Mouse (Mus musculus): ENCODE measurements at regions not wholly inside any gene's neighbourhood (a gene's known extent, or its start where the extent isn't known, plus 50 kb on each side); places are given as distances from the start of the nearest gene placed in this dataset.

DNA sequence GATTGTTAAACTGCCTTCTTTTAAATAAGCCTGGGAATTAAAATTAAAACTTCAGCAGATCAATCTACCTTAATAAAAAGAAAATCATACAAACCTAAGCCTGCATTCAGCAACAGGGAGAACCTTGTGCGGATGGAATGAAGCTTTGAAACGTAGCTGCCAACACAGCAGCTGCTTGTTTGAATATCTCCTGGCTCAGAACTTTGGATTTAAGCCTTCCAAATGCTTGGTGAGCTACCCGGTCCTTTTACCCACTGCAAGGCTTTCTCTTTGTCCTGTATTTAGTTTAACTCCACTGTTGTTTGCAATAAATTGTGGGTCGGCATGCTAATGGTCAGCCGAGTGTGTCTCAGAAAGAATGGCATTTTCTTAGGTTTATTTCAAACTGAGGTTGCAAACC lies 169.7 kb upstream of the Veph1 start:
- Histone ChIP-seq H3K9me3 (replicated peaks) (no peaks in the 10 kb centered on the region), H3K4me1 (no peaks in the 10 kb centered on the region), H3K36me3 (no peaks in the 10 kb centered on the region), H3K4me3 (no peak overlapping the region), H3K27me3 (ENCODE audit: low read depth, poor library complexity, severe bottlenecking) (no peaks in the 10 kb centered on the region), H3K27ac (replicated peaks) (no peak overlapping the region)
- 88% methylated on average over 5 of the region's 5 CpGs for WGBS
- DNase-seq (ENCODE audit: low spot score): no peak

DNA sequence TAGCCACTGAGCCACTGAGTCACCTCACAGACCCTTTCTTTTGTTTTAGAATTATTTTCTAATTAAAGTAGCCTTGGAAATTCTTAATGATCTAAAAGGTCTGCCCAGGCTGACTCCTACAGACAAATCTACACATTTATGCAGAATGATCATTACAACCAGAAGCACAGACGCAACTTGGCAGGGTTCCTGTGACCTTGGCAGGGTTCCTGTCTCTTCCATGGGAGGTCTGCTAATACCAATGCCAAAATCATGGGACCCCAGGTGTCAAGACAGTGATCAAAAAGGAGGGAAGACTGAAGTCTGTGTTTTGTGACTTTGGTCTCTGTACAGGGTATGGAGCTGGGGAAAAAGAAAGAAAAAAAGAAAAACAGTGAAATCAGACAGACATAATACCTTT lies 168.7 kb upstream of the Veph1 start:
- no peaks in the 10 kb centered on the region for H3K4me1 ChIP-seq
- DNase-seq (ENCODE audit: low spot score): no peak
- no peaks in the 10 kb centered on the region for H3K9me3 ChIP-seq (replicated peaks)
- H3K36me3 ChIP-seq: no peaks in the 10 kb centered on the region
- no peak overlapping the region for H3K27ac ChIP-seq (replicated peaks)
- H3K27me3 ChIP-seq (ENCODE audit: low read depth, poor library complexity, severe bottlenecking): no peaks in the 10 kb centered on the region
- H3K4me3 ChIP-seq: no peak overlapping the region
- 93% methylated on average over 1 of the region's 1 CpGs for WGBS

- 95% methylated on average over 1 of the region's 1 CpGs for WGBS
- Histone ChIP-seq H3K27ac (replicated peaks) (no peak overlapping the region), H3K27me3 (ENCODE audit: low read depth, poor library complexity, severe bottlenecking) (no peaks in the 10 kb centered on the region), H3K4me1 (no peaks in the 10 kb centered on the region), H3K4me3 (no peak overlapping the region), H3K9me3 (replicated peaks) (no peaks in the 10 kb centered on the region), H3K36me3 (no peaks in the 10 kb centered on the region)
- no peak for DNase-seq (ENCODE audit: low spot score)
These were observed 165.7 kb upstream of the Veph1 start for GRCm38 (mm10) chr3:66462341-66462740.

GRCm38 (mm10) chr3:66446274-66447159 lies 149.9 kb upstream of the Veph1 start:
- no peaks in the 10 kb centered on the region for H3K36me3 ChIP-seq
- no peak for DNase-seq (ENCODE audit: low spot score)
- H3K4me1 ChIP-seq: no peaks in the 10 kb centered on the region
- H3K4me3 ChIP-seq: no peak overlapping the region
- H3K9me3 ChIP-seq (replicated peaks): no peaks in the 10 kb centered on the region
- no peak overlapping the region for H3K27ac ChIP-seq (replicated peaks)
- 85% methylated on average over 10 of the region's 10 CpGs for WGBS
- no peaks in the 10 kb centered on the region for H3K27me3 ChIP-seq (ENCODE audit: low read depth, poor library complexity, severe bottlenecking)

DNA sequence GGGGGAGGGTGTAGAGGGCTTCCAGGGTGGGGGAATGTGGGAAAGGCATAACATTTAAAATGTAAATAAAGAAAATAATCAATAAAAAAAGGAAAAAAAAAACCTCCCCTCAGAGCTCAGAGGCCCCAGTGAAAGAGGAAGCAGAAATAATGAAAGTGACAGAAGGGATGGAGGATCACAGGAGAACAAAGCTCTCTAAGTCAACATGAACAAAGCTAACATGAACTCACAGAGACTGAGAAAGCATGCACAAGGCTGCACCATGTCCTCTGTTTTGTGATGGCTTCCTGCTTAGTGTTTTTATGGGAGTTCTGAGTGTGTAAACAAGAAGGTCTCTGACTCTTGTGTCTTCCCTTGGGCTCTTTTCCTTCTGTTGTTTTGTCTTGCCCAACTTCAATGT lies 136.6 kb upstream of the Veph1 start:
- H3K27me3 ChIP-seq (ENCODE audit: low read depth, poor library complexity, severe bottlenecking): no peaks in the 10 kb centered on the region
- no peak overlapping the region for H3K27ac ChIP-seq (replicated peaks)
- H3K4me3 ChIP-seq: no peak overlapping the region
- no peak for DNase-seq (ENCODE audit: low spot score)
- H3K36me3 ChIP-seq: no peaks in the 10 kb centered on the region
- H3K4me1 ChIP-seq: no peaks in the 10 kb centered on the region
- H3K9me3 ChIP-seq (replicated peaks): no peaks in the 10 kb centered on the region

- H3K27ac ChIP-seq (replicated peaks): no peak overlapping the region
- H3K27me3 ChIP-seq (ENCODE audit: low read depth, poor library complexity, severe bottlenecking): no peaks in the 10 kb centered on the region
- WGBS: 90% methylated on average over 3 of the region's 3 CpGs
- no peaks in the 10 kb centered on the region for H3K4me1 ChIP-seq
- no peak for DNase-seq (ENCODE audit: low spot score)
- no peaks in the 10 kb centered on the region for H3K9me3 ChIP-seq (replicated peaks)
- no peaks in the 10 kb centered on the region for H3K36me3 ChIP-seq
- no peak overlapping the region for H3K4me3 ChIP-seq
These were observed 133.6 kb upstream of the Veph1 start for GRCm38 (mm10) chr3:66430187-66430586.

DNA sequence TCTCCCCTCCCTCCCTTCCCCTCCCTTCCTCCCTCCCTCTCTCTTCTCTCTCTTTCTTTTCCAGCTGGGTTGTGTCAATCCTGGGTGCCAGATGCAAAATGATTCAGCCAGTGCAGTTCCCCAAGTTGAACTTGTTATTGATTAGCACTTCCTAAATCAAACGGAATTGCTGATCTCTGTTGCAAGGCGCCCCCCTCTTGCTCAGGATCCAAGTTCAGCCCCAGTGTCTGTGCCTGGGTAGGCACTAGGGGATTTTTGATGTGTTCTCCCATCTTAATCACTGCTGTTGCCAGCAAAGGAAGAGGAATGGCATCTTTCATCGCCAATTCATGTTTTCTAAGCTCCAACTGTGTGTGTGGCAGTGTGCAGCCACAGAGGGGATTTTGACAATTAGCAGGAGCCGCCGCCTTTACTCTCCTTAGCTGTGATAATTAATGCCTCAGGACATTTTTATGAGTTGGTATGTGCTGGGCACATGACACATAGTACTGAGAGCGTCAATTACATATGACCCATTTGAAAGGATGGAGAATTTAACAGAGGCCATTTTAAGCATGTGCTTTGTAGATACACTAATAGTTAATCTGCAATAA lies 125.9 kb upstream of the Veph1 start:
- DNase-seq (ENCODE audit: low spot score): no peak
- 70% methylated on average over 6 of the region's 6 CpGs for WGBS

GRCm38 (mm10) chr3:66410706-66411277 lies 114.2 kb upstream of the Veph1 start:
- peaks cover 10% of the 10 kb centered on the region for H3K4me1 ChIP-seq
- peak; percentile 30 for DNase-seq (ENCODE audit: low spot score)
- H3K4me3 ChIP-seq: peak overlapping the region; percentile 30
- 37% methylated on average over 11 of the region's 11 CpGs for WGBS
- no peaks in the 10 kb centered on the region for H3K27me3 ChIP-seq (ENCODE audit: low read depth, poor library complexity, severe bottlenecking)
- H3K27ac ChIP-seq (replicated peaks): peak overlapping the region; percentile 60
- H3K9me3 ChIP-seq (replicated peaks): no peaks in the 10 kb centered on the region
- no peaks in the 10 kb centered on the region for H3K36me3 ChIP-seq

More for the DNA sequence above, 125.9 kb upstream of the Veph1 start:
- Histone ChIP-seq H3K9me3 (replicated peaks) (no peaks in the 10 kb centered on the region), H3K27me3 (ENCODE audit: low read depth, poor library complexity, severe bottlenecking) (no peaks in the 10 kb centered on the region), H3K4me1 (peaks cover 8% of the 10 kb centered on the region; the same call in 1 of the 2 replicates), H3K36me3 (no peaks in the 10 kb centered on the region), H3K27ac (replicated peaks) (peak overlapping the region; percentile 38; the same call in 1 of the 2 replicates), H3K4me3 (no peak overlapping the region)

GRCm38 (mm10) chr3:66408791-66409190 lies 112.2 kb upstream of the Veph1 start:
- no peaks in the 10 kb centered on the region for H3K9me3 ChIP-seq (replicated peaks)
- H3K4me3 ChIP-seq: no peak overlapping the region
- no peaks in the 10 kb centered on the region for H3K27me3 ChIP-seq (ENCODE audit: low read depth, poor library complexity, severe bottlenecking)
- no peak overlapping the region for H3K27ac ChIP-seq (replicated peaks)
- WGBS: 86% methylated on average over 7 of the region's 7 CpGs
- no peak for DNase-seq (ENCODE audit: low spot score)
- peaks cover 10% of the 10 kb centered on the region for H3K4me1 ChIP-seq
- no peaks in the 10 kb centered on the region for H3K36me3 ChIP-seq

- Histone ChIP-seq H3K9me3 (replicated peaks) (no peaks in the 10 kb centered on the region), H3K27me3 (ENCODE audit: low read depth, poor library complexity, severe bottlenecking) (no peaks in the 10 kb centered on the region), H3K4me1 (0 out of 2 replicates have a peak, but pooled peaks cover 4% of the 10 kb centered on the region), H3K27ac (replicated peaks) (no peak overlapping the region), H3K36me3 (no peaks in the 10 kb centered on the region), H3K4me3 (no peak overlapping the region)
- WGBS: 91% methylated on average over 4 of the region's 4 CpGs
- no peak for DNase-seq (ENCODE audit: low spot score)
These were observed 109.0 kb upstream of the Veph1 start for GRCm38 (mm10) chr3:66405645-66406044.

- Histone ChIP-seq H3K4me3 (no peak overlapping the region), H3K27ac (replicated peaks) (no peak overlapping the region), H3K4me1 (0 out of 2 replicates have a peak, but pooled peaks cover 4% of the 10 kb centered on the region), H3K36me3 (no peaks in the 10 kb centered on the region), H3K9me3 (replicated peaks) (no peaks in the 10 kb centered on the region), H3K27me3 (ENCODE audit: low read depth, poor library complexity, severe bottlenecking) (no peaks in the 10 kb centered on the region)
- DNase-seq (ENCODE audit: low spot score): no peak
- WGBS: 88% methylated on average over 2 of the region's 2 CpGs
These were observed 107.1 kb upstream of the Veph1 start for GRCm38 (mm10) chr3:66403707-66404106.

GRCm38 (mm10) chr3:66400791-66401568 lies 104.3 kb upstream of the Veph1 start:
- no peaks in the 10 kb centered on the region for H3K9me3 ChIP-seq (replicated peaks)
- H3K27me3 ChIP-seq (ENCODE audit: low read depth, poor library complexity, severe bottlenecking): no peaks in the 10 kb centered on the region
- WGBS: 75% methylated on average over 16 of the region's 16 CpGs
- no peak for DNase-seq (ENCODE audit: low spot score)
- H3K36me3 ChIP-seq: no peaks in the 10 kb centered on the region
- H3K4me3 ChIP-seq: no peak overlapping the region
- 0 out of 2 replicates have a peak, but pooled peaks cover 4% of the 10 kb centered on the region for H3K4me1 ChIP-seq
- H3K27ac ChIP-seq (replicated peaks): no peak overlapping the region

Data from midbrain, embryonic 10.5 days (tissue).